Mouse (Mus musculus) c-Kit-positive CD71-positive TER-119-negative erythroid progenitor cells, embryonic 14.5 days (primary cell): ENCODE measurements around the gene Ap1ar.
A peak's percentile ranks its signal among the peaks of the same experiment; 100 is the strongest.

Source experiments
- DNase-seq: peaks from one replicate; pipeline ENCODE4 v3.0.0-alpha.2; 2013; ENCODE audit warnings: low read depth

Gene Ap1ar

DNA sequence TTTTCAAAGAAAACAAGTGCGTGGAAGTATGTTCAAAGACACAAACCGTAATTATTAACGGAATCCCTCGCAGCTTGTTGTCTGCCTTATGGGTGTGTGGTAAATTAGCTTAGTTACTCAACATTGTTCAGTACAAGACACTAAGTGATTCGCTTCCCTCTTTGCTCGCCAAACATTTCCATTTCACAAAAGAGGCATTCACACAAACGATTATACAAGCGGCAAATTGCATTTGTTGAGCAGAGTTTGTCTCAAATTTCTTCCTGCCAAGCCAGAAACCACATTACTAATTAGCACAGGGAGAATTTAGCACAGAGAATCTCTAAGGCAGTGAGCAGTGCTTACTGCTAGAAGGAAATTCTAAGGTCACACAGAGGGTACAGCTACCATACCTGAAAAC lies 4.6 kb upstream of the Ap1ar start:
- no peak for DNase-seq

DNA sequence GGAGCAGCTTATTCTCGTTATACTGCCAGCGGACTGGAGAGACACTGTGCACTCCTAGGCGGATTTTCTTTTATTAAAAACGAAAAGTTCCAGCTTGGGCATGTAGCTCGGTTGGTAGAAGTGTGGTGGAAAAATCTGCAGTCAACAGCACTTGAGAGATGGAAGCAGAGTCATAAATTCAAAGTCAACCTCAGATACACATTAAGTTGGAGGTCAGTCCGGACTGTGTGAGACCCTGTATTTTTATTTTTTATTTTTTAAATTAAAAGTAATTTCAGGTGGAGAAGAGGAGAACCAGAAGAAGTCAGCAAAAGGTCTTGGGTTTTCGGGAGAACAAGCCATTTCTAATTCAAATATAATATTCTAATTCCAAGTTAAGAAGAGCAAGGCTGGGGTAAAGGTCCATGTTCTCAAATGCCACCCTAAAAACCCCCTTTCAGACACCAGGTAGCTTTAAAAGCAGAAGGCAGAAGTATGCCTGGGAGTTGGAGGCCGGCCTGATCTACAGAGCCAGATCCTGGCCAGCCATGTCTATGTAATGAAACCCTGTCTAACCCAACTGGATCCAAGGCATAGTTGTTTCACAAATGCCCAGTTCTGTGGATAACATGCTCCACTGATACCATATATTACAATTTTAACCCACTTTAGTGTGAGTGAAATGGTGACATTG lies 785 bp upstream of the Ap1ar start:
- DNase-seq: no peak

DNA sequence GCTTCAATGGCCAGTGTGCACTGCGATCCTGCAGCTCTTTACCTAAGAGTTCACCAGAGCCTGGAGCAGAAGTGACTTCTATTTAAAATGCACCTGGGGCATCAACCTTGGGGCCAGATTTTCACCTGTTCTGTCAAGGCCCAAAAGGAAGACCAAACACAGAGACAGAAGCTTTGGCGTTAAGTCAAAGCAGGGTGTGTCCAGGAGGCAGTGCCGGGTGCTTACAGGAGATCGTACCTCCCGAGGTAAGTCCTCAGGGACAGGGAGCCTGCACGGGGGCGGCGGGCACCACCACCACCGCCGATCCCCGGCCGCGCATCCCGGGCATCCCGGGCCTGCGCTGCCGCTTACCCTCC lies 547 bp downstream of the Ap1ar start:
- DNase-seq: no peak

DNA sequence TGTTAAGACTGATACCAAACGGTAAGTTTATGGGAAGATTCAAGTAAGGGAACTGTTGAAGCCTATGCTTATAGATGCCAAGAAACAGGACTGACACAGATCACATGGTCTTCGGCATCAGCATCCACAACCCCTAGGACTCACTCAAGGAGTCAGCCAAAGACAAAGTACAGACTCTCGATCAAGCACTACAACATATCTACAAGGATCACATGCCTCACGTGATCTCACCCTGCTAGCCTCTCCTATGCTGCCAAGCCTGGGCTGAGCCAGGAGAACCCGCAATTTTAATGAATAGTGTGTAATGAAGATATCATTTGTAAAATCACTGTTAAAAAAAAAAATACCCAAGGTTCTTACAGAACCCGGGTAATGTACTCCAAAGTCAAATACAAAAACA lies 1.7 kb downstream of the Ap1ar start:
- no peak for DNase-seq

DNA sequence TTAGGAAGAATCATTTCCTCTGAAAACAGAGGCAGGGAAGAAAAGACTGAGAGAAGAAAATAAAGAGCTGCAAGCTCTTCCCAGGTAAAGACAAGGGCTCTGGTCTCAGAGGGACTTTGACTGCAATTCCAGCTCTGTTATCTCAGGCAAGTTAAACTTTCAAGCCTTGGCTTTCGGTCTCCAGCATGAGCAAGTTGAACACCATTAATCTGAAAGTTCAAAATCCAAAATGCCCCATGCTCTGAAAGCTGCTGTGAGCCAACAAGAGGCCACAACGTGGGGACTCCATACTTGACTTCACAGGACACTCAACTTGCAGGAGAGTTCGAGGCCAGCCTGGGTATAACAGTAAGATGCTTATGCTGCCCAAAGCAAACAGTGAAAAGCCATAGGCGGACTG lies 3.3 kb downstream of the Ap1ar start:
- DNase-seq: no peak

DNA sequence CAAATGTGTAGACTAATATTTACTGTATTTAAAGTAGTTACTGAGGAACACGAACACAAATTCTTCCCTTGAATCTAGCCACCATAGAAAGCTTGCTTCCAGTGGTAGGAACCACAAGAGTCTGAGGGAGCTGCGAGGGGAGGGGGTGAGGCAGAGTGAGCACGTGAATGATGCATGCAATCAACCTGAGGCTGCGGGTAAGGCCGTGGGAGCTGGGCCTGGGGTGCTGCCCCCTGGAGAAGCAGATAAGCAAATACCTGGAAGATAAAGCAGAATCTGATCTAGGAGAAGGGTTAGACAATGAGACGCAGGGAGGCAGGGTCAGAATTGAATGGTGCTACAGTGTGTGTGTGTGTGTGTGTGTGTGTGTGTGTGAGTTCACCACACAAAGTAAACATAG lies 6.2 kb downstream of the Ap1ar start:
- DNase-seq: no peak

DNA sequence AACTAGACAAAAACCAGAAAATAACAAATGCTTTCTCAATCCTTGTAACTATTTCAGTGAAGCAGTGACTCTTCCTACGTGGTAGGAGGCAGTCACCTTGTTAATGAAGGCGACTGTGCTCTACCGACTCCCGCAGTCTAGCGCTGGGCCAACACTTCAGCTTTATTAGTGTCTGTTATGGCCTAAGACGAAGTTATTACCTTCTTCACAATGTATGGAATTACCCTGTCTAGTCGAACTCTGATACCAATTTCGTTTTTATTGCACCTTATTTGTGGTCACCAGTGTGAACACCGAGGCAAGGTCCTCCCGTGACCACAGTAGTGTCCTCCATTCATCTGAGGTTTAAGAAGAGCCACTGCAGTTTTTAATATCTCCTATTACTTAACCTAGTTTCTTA lies 7.1 kb downstream of the Ap1ar start:
- DNase-seq: no peak

DNA sequence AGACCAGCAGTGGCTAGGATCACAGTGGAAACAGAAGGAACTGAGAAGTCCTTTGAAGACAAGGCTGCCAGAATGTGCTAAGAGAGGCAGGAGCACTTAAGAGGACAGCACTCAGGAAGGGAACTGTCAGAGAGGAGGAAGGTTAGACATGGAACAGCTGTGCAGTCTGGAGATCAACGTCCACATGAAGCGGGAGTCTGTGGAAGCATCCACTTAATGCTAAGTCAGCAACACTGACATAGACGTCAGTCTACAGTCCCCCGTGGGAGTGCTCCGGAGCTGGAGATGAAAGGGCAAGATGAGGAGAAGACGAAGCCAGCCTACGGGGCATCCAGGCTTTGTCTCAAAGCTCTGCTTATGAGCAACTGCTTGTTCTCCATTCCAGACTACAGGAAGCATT lies 10.2 kb downstream of the Ap1ar start:
- no peak for DNase-seq

DNA sequence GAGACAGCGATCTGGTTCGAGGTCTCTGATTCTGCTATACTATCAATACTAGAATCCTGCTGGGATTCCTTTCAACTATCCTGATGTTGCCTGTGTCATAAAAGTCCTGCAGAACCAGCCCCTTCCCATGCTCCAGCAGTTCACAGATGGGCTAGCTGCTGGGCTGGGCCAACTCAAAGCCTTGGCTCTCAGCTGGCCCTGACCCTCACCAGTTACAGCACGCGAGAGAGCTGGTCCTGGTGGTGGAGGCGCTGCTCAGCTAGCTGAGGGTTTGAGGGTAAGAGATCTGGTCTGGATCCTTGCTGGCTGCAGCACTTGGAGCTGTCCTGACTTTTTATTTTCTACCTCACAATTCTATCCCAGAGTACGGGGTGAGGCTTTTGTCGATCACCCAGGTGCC lies 10.8 kb downstream of the Ap1ar start:
- no peak for DNase-seq

DNA sequence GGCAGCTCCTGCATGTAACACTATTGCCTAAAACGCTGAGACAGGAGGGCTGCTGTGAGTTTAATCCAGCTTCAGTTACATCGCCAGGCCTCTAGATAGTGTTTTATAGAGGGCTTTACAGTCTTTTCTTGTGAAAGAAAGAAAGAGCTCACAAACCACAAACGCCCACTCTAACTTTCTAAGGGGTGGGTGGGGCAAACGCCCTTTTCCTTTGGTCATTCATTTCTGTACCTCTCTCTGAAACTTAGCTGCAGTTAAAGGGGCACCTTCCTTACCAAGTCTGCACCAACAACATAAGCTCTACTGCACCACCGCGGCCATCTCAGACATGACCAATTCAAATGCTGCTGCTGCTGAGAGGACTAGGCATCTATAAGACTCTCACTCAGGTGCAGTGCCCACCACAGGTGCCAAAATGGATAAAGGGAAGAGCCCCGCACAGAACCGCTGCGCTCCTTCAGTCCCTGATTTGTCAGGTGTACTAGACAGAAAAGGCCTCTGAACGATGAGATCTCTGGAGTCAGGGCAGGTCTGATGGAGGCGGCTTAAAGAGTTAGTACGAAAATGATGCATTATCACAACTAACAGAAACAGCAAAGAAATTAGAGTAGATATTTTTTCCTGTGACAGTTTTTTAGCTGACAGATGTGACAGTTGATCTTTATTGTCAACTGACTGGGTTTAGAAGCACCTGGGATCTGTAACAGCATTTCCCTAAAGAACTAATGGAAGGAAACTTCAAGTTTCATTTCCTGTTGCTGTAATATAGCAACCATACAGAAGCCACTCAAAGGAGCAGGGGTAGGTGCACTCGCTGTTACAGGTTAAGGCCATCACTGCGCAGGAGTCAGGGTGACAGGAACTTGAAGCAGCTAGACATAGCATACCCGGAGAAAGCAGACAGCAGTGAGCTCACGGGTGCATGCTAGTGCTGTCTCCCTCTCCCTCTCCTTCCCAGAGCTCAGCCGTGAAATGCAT lies 13.1 kb downstream of the Ap1ar start:
- DNase-seq: no peak

DNA sequence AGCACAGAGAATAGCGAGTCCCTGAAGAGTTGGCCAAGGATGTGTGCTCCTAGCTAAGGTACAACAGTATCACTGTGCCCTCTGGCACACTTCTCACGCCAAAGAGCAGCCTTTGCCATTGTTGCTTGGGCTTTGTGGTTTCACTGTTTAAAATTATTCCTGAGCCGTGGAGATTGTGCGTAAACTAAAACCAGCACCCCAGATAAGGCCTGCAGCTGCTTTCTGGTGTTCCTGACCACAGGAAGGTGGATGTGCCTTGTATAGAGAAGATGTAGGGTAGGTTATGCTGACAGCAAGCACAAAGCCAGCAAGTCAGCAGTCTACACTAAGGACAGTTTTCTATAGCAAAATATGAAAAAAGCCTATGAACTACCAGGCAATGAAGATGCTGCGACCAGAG lies 16.1 kb downstream of the Ap1ar start:
- no peak for DNase-seq

DNA sequence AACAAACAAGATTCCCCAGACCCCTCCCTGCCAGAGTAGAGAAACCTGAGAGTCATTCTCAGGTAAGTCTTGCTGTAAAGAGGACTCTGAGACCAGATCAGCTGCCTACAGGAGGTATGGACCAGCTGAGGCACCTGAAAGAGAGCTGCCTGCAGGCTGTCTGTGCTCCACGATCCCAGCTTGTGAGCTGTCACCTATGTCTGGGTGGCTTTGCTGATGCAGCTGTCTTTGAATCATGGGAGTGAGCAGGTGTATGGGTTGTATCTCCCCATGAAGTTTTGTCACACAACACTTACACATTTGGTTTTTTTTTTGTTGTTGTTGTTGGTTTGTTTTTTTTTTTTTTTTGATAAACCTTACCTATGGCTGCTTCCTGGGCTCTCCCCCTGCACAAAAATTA lies 16.9 kb downstream of the Ap1ar start:
- no peak for DNase-seq

DNA sequence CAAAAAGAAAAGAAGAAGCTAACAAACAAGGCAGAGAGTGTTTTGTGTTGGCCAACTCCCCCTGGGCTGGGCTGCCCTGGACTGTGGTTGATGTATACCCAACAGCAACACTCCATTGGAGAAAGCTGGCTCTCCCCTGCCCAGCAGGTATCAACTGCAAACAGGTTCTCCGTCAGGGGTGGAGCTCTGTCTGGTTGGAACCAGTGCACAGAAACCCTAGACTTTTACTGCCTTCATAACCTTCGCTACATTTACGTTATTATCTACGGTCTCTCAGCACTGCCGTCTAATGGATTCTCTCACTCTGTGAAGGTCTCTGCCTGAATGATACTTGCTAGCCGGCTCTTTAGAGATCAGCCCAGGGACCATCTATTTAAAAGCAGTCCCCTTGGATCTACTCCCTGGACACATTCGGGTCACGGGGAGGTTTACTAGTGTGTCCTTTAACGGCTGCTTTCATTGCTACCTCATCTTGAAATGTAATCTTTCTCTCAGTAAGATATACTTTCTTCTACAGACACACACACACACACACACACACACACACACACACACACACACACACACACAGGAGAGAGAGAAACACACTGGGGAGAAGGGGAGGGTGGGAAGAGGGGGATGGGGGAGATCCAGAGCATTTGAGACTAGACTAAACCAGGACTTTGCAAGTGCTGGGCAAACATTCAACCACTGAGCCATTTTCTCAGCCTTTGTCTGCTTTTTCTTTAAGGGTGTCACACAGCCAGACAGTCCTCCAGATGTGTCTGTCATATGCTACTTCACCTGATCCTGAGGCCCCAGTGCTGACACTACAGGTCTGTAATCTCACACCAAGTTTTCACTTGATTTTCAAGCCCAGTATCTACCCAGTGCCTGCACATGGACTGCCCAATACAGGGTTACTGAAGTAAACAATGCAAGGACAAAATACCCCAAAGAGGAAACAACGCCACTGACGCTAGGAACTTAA lies 18.3 kb downstream of the Ap1ar start:
- no peak for DNase-seq

DNA sequence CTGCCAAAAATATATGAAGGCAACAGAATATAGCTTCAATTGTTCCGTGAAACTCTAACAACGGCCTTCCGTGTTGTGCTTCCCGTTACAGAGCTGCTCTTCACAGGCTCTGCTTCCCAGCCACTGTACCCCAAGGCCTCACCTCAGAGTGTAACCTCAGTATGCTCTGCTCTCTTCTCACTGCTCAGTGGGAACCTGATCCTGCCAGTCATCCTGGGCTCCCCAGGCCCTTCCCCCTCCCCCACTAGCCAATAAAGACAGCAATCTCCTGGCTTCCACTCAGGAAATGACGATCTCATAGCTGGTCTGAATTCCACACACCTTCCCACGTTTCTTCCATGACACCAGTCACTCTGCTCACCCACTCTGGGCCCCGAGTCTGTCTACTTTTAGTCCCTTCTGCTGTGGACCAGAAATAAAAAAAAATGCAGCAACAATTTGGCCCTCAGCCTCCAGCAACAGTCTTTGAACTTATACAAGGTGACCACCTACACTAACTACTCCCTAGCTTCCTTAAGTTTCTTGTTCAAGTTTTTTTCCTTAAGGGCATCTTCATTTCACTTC lies 20.1 kb downstream of the Ap1ar start:
- DNase-seq: no peak

DNA sequence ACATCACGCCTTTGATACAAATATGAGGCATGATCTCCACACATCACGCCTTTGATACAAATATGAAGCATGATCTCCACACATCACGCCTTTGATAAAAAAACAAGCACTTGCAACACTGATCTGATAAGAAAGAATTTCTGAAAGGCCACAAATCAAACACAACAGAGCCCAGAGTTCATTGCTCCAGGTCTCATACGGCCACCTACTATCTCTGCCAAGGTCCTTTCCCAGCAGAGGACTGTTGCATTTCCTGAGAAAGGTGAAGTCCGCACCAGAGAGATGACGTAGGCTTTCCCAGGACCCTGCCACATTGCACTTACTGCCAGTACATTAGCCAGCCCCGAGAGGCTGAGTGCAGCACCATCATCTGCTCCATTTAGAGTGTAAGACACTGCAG lies 28.2 kb downstream of the Ap1ar start:
- DNase-seq: no peak

DNA sequence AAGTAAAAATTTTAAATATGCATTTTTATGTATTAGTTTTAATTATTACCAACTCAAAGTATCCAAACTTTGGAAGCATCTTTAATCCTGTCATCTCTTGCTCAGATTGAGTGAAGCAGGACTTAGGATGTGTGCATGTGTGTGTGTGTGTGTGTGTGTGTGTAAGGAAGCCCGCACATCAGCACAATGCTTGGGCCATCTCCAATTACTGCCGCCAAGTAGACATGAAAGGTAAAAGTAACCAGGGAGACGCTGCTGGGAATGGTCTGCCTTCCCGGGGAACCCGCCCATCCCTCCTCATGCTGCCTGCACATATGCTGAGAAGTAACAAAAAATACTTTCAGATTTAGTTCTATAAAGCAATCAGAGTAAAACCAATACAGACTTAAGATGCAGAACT lies 29.5 kb downstream of the Ap1ar start:
- no peak for DNase-seq

DNA sequence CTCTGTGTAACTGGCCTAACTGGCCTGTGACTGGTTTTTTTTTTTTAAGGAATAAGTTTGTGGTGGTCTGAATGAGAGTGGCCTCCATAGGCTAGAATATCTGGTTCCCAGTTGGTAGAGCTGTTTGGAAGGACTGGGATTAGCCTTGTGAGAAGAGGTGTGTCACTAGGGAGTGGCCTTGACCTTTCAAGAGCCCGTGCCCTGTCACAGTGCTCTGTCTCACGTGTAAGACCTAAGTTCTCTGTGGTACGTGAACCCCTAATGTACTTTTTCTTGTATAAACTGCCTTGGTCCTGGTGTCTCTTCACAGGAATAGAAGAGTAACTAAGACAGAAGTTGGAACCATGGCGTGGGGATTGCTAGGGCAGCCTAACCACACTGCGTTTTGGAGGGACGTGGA lies 31.3 kb downstream of the Ap1ar start:
- DNase-seq: no peak

DNA sequence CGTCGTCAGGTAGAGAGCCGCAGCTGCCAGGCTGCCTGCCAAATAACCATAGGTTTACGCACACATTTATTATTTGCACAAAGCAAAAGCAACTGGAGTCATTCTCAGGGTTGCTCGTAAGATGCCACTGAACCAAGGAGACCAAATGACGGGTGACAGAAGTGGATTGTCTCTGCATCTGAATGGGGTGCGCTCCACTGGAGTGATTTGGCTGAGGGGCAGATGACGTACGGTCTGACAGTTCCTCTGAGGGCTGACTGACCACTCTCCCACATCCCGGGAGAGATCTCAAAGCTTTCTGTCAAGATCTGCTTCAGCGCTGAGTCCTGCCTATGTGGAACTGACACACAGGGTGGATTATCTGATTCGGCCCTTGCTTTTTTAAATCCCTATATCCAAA lies 32.3 kb downstream of the Ap1ar start:
- no peak for DNase-seq

DNA sequence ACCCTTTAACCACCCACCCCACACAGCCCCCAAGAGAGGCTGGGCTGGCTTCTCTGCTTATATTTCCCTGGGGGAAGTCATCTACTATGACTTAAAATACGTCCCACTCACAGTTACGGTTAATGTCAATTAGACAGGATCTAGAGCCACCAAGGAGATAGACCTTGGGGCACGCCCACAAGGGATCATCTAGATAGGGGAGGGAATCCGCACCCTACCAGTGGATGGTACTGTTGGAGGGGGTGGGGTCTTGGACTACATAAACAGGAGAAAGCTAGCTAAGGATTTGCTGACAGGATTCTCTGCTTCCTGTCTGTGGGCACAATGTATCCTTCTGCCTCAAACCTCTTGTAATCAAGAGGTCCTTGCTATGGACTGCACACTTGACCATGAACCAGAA lies 32.9 kb downstream of the Ap1ar start:
- peak; percentile 27 for DNase-seq

DNA sequence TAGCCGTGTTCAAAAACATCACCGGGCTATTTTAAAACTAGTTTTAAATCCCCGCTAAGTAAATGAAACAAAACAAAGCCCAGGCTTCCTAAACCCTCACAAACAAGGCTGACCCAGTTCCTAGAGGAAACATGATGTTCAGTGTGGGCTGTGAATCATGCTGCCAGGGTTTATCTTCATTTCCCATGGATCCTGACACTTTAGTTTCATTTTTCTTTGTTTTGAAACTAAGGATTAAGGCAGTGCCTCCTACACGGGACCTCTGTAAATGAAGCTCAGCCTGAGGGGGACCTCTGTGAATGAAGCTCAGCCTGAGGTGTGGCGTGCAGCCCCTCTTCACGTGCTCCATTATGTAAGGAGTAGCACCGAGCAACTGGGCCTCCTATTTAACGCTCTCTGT lies 34.5 kb downstream of the Ap1ar start:
- no peak for DNase-seq

DNA sequence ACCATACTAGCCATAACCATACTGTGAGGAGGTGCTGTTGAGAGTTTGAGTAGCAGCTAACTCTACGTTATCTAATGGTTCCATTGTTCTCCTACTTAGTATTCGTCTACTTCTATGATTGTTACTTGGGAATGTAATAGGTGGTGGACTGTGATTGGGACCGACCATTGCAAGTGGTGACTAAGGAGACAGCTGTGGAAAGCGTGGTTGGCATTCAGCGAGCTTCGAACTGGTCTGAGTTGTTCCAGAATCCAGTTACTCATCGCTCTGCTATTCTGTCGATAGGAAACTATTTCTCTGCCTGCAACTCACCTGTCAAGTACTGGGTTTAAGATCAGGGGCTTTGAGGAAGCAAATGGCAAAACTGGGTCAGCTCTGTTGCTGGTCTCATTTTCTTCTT lies 36.2 kb downstream of the Ap1ar start:
- DNase-seq: no peak

DNA sequence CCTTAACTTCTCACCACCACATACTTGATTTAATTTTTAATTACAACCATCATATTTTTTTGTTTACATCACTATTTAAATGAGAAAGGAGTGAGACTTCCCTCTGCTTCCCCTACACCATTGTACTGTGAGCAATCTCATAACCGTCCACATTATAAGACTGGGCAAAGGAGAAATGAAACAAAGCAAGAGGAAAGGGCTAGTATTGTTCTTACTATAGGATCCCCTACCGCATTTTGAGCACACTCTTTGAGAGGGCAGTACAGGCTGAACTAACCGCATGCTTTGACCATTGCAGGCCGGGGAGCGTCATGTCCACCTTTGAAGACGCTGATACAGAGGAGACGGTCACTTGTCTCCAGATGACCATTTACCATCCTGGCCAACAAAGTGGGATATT lies 41.1 kb downstream of the Ap1ar start:
- no peak for DNase-seq
